Mouse (Mus musculus) mature B cell (primary cell): Measurements from ENCODE around the gene 8030474K03Rik.
"Not testable (repeated sequence)": the region's sequence is repeated elsewhere in the genome, so short reads cannot be mapped to it uniquely, and the experiment has no call there.

ENCODE experiments used
- in situ Hi-C: fragments of 300-500 bp; cut with MboI; formaldehyde crosslinking; loops from 2 replicates; pipeline ENCODE4 v1.14.3; 2019

8030474K03Rik gene

DNA sequence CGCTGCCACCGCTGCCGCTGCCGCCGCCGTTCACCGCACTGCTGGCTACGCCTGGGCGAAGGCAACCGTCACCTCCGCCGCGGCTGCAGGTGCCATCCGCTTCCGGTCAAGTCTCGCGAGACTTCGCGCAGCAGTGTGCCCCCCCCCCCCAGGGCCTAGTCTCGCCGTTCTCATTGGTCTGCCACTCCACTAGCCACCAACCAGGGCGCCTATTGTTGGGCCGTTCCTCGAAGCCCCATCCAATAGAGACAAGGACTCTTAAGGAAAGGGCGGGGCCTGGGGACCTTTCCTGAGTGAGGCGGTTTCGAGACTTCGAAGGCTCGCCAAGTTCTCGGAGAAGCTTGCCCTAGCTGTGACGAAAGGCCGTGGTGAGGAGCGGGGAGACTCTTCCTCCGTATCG lies at the start of gene 8030474K03Rik, which contains the start of gene Gm4779:
Gene 8030474K03Rik, plus strand, starts transcription at position 315 of the 400 bp plus-strand sequence.
Gene Gm4779, minus strand, starts transcription at position 82 of the 400 bp plus-strand sequence.
- in situ Hi-C loops, result no loop called here

DNA sequence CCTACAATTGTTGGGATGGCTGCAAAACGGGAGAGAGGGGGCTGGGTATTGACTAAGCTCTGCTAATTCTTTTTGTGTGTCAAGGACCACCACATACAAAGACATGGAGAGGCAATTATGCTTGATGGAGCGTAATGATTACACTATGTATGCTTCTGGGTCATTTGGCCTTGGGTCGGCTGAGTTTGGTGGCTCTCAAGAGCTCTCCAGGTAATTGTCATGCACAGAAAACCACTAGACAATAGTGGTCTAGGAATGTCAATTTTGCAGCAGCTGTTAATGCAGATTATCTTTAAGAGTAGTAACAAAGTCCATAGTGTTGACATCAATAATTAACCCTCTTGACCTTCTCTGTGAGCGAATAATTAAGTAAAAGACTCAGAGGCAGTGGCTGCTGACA lies 44.3 kb upstream of the 8030474K03Rik start:
- in situ Hi-C loops, result no loop called here

DNA sequence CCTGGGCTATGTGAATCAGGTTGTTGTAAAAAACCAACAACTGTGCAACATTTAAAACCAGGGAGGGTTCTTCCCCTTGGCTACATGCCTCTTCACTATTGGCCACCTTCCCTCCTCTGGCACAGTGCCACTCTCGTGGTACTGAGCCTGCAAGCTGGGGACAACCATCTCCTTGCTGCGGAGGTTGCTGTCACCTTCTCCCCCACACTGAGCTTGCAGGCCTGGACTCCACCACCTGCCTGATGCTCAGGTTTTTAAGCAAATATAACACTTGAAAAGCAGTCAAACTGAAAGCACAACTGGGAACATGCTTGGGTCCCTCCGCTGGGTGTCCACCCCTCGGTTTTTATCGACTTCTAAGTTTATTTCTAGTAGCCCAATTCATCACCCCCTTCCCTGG lies 40.0 kb upstream of the 8030474K03Rik start:
- in situ Hi-C loops, result no loop called here

DNA sequence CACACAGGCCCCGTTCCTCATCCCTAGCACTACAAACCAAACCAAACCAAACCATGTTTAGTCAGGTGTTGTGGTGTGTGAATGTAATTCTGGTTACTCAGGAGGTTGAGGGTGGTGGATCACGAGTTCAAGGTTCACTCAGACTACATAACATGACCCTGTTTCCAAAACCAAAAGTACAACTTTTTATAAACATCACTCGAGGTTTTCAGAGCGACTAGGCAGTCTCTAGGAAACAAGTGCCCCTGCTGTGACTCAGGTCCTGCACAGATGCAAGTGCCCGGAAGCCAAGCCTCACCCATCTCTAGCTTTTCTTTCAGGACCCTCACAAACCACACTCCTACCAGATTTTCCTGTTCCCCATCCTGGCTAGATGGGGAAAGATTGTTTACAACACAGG lies 29.8 kb upstream of the 8030474K03Rik start:
- in situ Hi-C loops, result no loop called here

DNA sequence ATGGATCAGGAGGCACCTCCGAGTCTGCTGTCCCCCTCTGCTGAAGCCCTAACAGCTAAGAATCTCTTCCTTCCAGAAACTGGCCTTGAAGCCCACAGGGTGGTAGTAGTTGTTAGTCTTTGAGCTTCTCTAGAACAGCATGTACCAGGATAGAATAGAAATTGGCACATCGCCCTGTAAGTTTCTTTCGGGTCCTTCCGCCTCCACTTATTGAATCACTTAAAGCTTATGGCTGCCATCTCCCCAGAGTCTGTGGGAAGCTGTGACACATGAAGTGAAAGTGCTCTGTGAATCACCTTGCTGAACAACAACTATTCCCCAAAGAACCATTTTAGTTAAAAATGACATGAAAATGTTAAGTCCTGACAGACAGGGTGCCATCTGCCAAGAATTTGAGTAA lies 29.3 kb upstream of the 8030474K03Rik start:
- in situ Hi-C loops, result no loop called here

DNA sequence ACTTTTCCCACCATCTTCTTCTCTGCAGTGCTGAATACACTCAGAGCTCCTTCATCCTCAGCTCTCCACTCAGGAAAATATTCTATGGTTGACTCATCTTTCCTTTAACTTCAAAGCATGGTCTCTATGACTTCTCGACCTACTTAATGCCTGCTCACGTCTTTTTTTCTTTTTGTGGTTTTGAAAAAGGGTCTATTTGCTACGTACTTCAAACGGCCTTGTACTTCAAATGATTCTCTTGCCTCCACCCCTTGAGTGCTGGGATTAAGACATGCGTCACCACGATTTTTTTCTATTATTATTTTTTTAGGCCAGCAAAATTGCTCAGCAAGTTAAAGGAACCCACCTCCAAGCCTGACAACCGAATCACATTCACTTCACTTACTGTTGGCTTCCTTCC lies 27.2 kb upstream of the 8030474K03Rik start:
- in situ Hi-C loops, result no loop called here

DNA sequence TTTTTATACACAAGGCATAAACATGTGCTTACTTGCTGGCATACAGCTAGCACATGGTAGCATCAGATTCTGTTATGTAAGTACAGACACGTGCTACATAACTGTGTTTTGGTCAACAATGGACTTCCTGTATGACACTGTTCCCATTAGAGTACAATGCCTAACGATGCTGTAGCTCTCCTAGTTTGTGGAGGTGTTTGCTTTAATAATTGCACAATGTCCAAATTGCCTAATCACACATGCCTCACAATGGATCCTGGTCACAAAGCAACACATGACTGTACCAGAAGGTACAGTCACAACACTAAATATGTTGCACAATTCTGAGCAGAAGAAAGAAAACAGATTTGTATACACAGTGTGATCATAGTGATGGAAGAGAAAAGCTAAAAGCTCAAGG lies 25.0 kb upstream of the 8030474K03Rik start:
- in situ Hi-C loops, result no loop called here

DNA sequence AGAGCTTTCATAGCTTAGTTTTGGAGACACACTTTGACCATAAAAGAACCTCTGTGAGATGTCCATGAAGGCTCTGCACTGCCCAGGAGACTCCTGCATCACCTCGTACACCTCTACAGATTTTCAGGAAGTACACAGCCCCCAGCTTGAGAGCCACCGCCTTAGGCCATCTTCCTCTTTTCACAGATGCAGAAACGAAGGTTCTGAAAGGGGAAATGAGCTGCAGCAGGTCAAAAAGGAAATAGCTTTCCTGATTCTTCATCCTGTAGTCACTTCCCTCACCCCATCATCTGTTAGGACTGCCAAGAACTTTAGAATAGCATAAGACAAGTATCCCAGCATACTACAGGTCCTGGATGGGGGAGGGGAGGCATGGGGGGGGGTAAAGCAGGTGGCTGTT lies 24.1 kb upstream of the 8030474K03Rik start:
- in situ Hi-C loops, result no loop called here

DNA sequence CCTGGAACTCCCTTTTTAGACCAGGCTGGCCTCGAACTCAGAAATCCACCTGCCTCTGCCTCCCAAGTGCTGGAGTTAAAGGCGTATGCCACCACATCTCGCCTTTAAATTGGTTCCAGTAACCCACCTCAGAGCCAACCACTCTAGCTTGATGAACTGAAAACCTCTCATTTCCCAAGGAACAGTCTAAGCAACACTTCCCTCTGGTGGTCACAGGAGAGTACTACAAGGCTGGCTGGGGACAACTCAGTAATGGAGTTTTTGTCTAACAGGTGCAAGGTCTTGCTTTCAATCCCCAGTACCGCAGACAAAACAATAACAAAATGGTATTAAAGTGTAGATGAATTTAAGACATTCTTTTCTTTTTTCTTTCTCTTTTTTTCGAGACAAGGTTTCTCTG lies 22.4 kb upstream of the 8030474K03Rik start:
- in situ Hi-C loops, result no loop called here

DNA sequence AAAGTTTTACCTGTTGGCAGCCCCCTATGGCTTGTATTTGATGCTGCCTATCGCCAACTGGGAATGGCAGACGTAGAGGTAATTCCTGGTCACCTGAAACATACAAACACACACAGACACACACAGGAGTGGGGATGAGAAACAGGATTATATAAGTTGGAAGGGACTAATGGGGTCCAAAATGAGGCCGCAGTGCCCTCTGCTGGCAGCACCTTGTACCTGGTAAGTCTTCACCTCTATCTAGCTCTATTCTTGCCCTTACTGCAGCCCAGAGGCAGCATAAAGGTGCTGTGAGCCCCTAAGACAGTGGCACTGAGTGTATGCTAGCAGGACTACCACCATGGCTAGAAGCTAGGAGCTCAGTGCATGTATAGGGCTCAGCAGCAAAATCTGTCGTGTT lies 2.9 kb upstream of the 8030474K03Rik start:
- in situ Hi-C loops, result no loop called here

DNA sequence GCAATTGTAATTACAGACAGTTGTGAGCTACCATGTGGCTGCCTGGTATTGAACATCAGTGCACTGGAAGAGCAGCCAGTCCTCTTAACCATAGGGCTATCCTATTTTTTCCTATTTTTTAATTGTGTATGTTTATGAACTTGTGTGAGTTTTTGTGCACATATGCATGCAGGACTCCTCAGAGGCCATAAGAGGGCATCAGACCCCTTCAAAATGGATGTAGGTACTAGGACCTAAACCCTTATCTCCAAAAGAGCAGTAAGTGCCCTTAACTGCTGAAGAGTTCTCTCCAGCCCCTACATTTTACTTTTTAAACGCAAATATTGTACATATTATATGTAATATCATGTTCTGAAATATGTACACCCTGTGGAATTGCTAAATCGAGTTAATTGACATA lies 11.1 kb downstream of the 8030474K03Rik start:
- in situ Hi-C loops, result no loop called here

DNA sequence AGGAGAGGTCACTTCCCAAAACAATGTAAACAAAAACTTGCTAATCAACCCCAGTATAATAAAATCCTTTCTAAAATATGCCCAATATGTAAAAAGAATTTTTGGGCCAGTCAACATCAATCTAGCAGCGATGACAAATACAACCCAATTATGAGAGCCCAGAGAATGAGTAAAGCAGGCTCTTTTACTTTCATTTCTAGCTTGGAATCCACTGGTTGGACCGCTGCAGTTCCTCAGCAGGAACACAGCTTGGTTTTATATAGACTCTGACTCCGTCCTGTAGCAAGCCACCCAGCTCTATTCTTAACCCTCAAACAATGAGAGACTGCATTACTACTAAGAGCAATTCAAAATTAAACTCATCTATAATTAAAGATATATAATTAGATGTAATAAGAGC lies 17.3 kb downstream of the 8030474K03Rik start:
- in situ Hi-C loops, result no loop called here

DNA sequence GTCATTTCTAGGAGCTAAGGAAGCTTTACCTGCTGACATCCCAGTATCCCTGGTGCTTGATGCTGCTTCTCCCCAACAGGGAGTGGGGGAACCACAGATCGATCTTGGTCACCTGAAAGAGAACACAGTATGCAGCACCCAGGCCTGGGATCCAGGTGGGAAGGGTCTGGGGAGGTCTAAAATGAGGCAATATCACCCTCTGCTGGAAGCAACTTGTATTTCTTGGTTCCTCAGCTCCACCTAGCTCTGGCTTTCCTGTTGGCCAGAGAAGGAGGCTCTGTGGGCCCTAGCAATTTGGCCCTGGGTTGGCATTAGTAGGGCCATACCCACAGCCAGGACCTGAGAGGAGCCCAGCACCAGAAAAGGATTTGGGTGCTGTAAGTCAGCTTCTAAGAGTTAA lies 24.7 kb downstream of the 8030474K03Rik start:
- in situ Hi-C loops, result no loop called here

DNA sequence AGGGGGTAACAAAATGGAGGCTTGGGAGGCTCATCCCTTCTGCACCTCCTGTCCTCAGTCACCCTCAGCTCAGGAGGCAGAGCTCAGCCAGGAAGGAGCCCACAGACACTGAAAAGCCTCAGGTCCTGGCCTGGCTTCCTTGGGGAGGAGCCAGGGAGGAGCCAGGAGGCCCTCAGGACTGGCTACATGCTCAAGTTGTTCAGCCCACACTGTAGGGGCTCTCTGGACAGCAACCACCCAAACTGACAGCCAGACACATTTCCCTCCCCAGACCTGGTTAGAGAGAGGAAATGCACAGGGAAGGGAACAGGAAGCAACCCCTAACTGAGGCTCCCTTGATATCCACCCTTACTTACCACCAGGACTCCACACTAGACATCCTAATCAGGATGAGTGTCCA lies 25.5 kb downstream of the 8030474K03Rik start:
- in situ Hi-C loops, result not testable (repeated sequence)

DNA sequence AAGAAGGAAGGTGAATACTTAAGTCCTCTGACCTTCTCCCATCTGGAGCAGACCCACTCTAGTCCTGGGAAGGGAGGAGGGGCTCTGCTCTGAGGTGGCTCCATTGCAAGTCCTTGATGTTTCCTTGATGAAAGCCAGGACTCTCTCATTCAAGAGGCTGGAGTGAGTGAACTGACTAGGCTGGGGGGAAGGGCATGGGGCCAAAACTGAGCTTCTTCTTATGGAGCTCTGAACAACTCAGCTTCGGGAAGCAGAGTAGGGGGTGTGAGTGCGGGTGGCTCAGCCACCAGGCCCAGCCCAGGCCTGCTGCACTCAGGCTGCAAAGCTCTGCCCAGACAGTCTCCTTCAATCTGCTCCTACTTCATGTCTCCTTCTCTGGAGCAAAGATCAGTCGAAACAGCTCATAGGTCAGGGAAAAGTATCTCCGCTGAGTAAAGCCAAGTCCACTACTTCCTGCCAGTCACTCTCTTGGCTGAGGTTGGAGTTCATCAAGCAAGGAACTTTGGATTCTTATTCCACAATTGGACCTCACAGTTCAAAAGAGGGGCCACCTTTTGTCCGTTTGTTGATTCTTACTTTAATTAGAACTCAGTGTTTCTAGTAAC lies 52.8 kb downstream of the 8030474K03Rik start:
- in situ Hi-C loops, result no loop called here
